Mouse (Mus musculus) adrenal gland, postnatal 14 days (tissue): ENCODE results near the gene Ndufs4. TPM values are rescaled to one million over a fixed set of nuclear protein-coding genes. Genes with fewer than 3 reads are reported as not detected.

ENCODE experiments used
- DNase-seq: peaks from one replicate; pipeline ENCODE4 v3.0.0; 2021; ENCODE audit warnings: mixed read lengths
- long read RNA-seq, 2 experiments: library from polyadenylated mRNA; stranded (forward); transcript quantifications; one replicate each; pipeline ENCODE4 v2.0.0; 2021
- total RNA-seq: library from RNA; stranded (reverse); gene quantifications from 2 replicates; pipeline ENCODE4 v1.2.3, GENCODE M21; 2021

Ndufs4 gene
- total RNA-seq, result 345 and 369 TPM in 2 replicates
- long read RNA-seq, experiment 1, transcript Ndufs4-201 (5 exons, 1,698 nt), result major isoform, 215 of 239 reads
- long read RNA-seq, experiment 1, transcript Ndufs4-202 (4 exons, 571 nt), result minor isoform, 12 of 239 reads
- long read RNA-seq, experiment 1, partial matches to known transcripts, result 8 of 239 reads
- long read RNA-seq, experiment 1, other reads (novel, unspliced or antisense), result 3 of 239 reads
- long read RNA-seq, experiment 2, transcript Ndufs4-201 (5 exons, 1,698 nt), result major isoform, 187 of 224 reads
- long read RNA-seq, experiment 2, transcript Ndufs4-202 (4 exons, 571 nt), result minor isoform, 16 of 224 reads
- long read RNA-seq, experiment 2, transcript Ndufs4-206 (4 exons, 716 nt), result minor isoform, 5 of 224 reads
- long read RNA-seq, experiment 2, partial matches to known transcripts, result 11 of 224 reads
- long read RNA-seq, experiment 2, other reads (novel, unspliced or antisense), result 4 of 224 reads

DNA sequence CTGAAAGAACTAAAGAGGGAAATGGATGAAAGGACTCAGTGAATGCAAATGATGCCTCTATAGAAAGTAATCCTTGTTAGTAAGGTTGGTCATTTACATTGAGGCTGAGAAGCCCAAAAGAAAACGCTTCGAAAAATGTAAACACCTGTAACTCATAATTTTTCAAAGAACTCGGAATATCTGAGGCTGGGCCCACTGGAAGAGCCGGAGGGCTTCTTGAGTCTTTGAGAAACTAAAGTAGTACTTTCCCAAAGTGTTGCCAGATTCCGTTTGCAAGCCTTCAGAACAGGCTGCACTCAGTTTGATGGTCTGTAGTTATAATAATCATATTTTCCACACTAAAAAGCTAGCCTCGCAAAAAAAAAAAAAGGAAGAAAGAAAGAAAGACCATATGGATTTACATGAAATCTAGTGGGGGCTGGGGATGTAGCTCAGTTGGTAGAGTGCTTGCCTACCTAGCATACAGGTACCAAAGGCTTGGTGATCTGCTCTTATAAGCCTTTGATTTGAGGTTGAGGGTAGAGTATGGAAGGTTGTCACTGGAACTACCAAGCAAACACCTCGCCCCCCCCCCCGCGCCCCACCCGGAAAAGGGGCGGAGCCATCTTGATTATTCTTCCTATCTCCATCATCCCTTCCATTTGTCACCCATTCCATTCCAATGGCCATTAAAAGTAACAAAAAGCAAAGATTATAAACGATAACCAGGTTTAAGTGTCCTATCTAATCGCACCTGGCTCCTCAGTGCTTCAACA, at the start of gene Ndufs4:
Gene Ndufs4 (minus strand): TSS at position 48 of the 755 bp plus-strand sequence.
- DNase-seq, result no peak

DNA sequence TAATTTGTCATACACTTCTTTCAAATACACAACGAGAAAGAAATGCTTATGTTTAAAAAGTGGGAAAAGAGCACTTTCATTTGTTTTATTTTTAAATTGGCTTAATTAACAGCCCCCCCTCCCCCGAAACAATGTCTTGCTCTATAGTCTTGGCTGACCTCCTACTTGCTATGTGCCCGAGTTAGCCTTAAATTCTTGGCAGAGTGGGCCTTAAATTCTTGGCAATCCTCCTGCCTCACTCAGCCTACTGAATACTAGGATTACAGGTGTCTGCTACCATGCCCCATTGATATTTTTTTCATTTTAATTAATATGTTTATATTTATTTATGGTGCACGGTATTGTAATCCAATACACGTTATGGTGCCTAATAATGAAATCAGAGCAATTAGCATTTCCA, 44.4 kb upstream of the Ndufs4 start:
- DNase-seq, result peak; percentile 14

DNA sequence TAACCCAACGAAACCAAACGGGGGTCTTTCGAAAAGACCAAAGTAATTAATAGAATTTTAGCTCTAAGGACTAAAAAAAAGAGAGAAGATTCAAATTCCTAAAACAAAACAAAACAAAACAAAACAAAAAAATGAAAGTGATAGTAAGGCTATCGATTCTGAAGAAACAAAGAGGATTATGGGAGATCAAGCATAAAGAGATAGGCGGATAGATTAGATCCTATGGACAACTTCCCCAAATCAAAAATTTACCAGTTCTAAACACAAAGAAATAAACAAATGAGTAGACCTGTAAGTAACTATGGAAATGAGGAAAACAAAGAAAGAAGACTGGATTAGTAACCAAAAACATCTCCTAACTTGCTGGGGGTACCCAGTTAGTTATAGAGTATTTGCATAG, 37.2 kb upstream of the Ndufs4 start:
- no peak for DNase-seq

DNA sequence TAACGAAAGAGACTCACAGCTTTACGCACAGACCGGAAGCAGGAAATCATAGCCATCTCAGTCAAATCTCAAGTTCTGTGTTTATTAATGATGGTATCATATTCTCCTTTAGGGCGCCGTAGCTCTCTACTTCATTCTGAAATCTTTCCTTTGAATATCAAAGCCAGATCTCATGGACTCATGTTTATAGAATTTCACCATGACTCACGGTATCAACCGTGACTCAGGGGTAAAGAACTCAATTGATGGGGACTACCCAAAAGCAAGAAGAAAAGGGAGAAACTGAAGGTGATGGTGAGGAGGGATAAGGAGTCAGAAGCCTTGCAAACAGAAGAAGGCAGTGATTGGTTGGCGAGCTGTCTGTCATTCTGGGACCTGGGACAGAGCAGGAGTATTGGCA, 32.2 kb upstream of the Ndufs4 start:
- DNase-seq, result no peak

DNA sequence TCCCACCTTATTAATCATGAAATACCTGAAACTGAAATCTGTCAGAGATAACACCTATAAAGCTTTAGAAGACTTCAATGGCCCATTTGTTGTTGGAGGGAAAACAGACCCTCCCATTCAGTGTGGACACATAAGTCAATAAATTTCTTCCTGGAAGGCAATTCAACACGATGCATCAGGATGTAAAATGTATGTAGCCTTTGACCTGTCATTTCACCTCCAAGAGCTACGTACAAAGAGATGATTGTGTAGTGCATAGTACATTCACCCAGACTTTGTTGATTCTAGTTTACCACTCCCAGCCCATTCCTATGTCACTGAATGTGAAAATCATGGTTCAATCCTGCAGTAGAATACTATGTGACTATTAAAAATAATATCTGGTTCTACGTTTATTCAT, 31.3 kb upstream of the Ndufs4 start:
- no peak for DNase-seq

DNA sequence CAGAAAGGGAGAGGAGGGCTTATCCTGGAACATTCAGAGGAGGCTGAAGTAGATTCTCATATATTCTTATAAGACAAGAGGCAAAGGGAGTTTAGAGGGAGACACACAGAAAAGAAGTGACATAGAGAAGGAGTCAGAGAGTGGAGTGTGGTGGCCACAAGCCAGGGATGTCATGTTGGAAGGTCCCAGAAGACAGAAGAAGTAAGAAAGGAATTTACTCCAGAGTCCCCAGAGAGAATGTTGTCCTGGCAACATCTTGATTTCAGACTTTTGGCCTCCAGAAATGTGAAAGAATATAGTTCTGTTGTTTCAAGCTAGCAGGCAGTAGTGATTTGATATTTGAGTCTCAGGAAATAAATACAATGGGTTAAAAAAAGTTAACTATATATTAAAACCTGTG, 24.3 kb upstream of the Ndufs4 start:
- no peak for DNase-seq

DNA sequence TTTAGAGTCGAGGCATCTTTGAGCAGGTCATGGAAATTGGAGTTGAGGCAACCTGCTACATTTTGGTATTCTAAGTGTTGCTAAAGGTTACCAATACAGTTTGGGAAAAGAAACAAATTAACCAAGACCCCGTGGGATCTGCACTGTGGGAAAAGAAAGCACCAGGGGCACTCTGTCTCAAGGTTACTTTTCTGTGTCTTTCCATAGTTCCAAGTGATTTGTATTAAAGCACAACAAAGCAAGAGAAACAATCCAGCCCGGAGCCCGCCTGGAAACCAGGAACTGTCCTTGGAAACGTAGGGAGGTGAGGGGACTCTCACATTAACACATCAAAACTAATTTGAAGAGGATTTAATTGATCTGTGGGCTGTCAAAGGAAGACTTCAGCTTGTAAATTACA, 18.8 kb upstream of the Ndufs4 start:
- no peak for DNase-seq

DNA sequence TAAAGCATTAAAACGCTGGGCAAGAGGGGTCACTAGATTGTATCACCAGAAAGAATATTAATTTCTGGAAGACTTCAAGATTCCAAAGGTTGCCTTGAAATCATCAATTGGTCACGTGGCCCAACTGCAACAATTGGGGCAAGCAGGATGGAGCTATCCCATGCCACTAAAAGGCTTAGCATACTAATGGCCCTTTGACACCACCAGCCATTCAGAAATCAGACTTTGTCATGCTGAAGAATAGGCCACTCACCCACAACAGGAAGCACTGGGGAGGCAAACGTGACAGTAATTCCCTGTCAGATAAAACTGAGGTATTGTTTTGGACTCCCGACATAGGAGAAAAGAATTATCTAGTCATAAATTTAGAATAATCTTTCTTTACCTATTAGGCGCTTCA, 18.4 kb upstream of the Ndufs4 start:
- DNase-seq, result no peak

DNA sequence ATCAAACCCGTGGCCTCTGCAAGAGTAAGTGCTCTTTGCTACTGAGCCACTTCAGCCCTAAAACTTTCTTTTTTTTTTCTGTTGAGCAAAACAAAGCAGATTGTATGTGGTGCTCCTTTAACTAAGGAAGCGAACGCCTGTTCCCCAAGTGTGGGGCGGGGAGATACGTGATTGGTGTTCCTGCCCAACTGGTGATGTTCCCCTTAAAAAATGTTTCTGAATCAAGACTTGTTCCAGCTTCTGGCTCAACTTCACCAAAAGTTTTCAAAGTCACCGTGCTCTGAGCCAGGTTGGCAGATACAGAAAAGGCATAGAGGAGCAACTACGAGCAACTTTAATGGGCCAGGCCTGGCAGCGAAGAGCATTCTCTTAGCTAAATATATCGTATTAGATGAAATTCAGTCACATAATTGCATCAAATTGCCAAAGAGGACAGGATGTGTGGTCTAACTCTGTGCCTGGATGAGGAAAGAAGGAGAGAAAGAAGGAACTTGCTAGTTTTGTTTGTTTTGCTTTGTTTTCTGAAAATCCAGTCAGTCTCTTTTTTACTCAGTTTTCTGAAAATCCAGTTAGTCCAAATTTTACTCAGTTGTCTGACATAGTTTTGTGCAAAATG, 17.1 kb upstream of the Ndufs4 start:
- DNase-seq, result peak; percentile 24

DNA sequence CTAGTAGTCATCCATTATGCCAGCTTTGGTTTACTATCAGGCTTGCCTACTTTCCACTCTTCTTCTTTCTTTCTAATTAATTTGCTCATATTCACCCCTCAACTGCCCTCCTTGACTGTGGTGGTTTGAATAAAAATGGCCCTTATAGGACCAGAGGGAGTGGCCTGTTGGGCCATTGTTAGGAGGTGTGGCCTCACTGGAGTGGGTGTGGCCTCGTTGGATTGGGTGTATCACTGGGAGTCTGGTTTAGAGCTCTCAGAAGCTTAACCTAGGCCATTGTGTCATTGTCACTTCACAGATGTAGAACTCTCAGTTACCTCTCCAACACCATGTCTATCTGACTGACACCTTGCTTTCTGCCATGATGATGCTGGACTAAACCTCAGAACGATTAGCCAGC, 10.8 kb upstream of the Ndufs4 start:
- no peak for DNase-seq

DNA sequence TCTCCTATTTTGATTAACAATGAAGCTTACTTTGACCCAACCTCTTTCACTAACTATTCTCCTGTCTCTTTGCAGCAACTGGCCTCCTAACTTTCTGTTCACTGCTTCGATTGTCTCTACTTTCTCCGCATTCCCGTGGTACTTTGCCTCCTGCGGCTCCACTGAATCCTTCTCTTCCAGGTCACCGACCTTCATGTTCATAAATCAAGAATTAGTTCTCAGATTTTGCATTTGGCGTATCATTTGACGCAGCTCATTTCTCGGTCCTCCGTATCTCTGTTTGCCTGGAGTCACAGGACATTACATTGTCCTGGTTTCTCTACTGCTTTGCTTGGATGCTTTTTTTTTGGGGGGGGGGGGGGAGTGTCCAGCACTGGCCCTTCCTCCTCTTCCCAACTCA, 9.2 kb upstream of the Ndufs4 start:
- DNase-seq, result no peak

DNA sequence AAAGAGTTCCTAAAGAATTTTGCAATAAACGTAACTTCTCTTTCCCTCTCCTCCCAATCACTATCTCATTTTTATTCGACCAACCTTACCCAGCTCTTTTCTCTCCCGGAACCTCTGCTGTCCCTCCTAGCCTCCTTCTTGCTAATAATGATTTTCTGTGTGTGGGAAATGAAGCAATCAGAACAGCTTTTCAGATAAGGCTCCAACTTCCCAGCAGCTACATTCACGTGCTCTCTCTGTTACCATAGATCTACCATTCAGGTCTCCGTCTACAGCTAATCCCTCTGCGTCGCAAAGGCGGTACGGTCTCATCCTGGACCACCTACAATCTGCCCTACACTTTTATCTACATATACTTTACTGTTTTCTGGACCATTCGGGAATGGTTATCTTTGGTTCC, 8.8 kb upstream of the Ndufs4 start:
- DNase-seq, result no peak

DNA sequence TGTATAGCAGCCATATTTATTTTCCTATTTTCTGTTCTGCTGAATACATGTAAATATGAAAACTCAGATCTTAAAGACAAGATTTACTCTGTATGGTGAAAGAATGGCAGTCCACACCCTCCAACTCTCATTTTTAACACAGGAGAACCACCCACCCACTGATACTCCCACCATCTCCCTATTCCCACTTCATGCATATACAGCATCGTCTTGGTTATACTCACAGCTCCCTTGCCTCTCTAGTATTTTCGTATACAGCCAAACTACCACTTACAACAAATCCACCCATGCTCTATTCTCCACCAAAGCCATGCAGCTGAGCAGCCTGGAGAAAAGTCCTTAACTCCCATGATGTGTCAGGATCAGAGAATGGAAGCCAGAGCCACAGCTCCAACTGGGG, 6.7 kb upstream of the Ndufs4 start:
- DNase-seq, result no peak

DNA sequence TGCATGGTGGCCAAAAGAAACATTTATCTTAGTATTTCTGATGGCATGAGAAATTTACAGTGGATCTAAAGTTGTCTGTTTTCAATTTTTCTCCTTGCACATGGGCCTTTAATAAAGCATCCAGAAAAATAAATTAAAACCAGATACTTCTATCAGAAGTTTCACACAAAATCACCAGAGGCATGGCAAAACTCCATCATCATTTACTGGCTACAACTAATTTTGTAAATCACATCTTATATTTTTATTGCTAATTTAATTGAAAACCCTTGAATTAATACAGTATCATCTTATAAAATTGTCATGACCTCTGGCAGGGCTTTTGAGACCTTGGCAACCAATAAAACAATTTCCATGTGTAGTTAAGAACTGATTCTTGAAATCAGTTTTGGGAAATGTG, 4.4 kb upstream of the Ndufs4 start:
- no peak for DNase-seq

DNA sequence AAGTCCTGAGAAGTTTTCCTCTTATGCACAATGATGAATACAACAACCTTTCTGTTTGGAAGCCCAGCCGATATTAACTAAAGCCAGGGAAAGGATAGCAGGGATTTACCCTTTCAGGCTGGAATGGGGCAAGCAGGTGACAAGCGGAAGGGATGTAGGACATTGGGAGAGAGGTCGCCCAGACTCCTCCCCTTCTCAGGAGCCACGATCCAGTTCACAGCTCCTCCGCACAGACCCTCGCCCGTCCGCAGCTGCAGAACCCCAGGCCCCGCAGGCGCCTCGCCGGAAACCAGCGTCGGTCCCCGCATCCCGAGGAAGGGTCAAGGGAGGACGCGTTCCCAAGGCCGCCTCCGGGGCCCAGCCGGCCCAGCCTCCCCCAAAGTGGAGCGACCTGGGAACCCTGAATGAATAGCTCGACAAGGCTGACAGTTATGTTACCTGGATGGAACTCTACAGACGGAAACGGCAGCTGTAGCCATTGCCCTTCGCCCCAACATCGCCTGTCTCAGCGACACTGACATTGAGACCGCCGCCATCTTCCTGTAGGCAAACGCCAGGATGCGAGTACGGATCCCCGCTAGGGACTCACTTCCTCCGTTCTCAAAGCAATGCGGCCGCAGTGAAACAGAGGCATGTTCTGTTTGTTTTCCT, 412 bp downstream of the Ndufs4 start:
- peak; percentile 95 for DNase-seq

DNA sequence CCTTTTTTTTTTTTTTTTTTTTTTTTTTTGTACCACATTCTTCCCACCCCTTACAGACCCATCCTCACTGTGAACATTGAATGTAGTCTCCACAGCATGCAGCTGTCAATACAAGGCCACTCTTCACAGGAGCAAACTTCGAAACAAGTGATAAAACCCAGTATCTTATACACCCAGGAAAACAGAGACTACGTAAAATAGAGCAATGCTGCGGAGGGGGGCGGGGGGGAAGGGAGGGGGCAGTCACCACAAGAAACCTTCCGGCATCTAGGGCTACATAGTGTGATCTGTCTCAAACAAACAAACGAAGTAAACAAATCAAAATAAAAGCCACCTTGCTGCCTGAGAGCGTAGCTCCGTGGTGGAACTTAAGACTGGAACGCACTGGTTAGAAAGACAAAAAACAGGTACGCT, 977 bp downstream of the Ndufs4 start:
- DNase-seq, result no peak

DNA sequence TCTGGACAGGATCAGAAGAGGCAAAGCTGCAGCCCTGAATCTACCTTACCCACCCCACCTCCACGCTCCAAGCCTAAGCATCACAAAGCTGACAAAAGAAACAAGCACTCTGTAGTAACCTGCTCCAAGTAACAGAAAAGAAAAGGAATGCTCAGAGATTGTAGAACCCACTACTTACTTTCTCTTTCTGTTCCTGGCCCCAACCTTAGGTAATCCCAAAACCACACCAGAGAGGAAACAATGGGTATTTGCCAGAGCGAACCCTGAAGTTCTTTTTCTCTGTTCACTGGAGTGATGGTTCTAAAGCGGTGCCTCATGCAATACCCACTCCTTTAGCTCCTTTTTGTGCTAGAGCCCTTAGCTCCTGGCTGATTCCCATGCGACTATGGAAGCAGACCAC, 11.5 kb downstream of the Ndufs4 start:
- no peak for DNase-seq

DNA sequence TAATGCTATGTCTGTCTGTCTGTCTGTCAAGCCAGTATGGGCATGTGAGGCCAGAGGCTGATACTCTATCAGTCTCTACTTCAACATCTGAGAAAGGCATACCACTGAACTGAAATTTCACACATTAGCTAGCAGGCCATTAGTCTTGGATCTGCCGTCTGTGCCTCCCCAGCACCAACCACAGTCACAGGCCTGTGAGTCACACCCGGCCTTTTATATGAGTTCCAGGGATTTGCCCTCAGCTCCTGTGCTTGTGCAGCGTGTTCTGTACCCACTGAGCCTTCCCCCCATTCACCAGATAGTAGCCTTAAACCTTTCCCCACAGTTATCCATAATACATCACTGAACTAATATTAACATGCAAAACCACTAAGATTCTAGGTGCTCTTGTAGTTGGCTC, 26.0 kb downstream of the Ndufs4 start:
- peak; percentile 35 for DNase-seq

DNA sequence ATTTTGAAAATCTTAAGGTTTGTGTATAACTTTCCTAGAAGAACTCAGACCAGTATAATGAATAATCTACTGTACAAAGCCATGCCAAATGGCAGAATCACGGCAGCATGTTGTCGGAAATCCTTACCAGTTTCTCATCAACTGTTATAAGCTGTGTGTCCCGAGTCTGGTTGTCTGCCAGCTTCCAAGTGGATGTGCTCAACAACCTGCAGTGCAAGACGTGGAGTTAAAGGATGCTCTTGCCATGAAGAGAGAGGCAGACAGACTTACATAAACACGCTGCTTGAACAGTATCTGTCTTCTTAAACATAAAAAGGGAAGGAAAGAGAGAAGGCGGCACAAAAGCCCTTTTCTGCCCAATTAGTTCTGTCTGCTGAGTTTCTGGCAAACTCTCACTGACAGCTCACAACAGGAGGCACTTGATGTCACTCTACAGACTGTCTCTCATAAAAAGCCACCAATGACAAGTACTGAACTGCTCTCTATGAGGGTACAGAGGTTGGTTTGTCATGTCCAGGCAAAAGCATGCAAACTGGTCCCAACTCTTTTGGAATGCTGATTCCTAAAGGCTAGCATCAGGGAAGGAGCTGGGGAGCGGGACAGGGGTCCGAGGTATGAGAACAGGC, 36.6 kb downstream of the Ndufs4 start:
- no peak for DNase-seq

DNA sequence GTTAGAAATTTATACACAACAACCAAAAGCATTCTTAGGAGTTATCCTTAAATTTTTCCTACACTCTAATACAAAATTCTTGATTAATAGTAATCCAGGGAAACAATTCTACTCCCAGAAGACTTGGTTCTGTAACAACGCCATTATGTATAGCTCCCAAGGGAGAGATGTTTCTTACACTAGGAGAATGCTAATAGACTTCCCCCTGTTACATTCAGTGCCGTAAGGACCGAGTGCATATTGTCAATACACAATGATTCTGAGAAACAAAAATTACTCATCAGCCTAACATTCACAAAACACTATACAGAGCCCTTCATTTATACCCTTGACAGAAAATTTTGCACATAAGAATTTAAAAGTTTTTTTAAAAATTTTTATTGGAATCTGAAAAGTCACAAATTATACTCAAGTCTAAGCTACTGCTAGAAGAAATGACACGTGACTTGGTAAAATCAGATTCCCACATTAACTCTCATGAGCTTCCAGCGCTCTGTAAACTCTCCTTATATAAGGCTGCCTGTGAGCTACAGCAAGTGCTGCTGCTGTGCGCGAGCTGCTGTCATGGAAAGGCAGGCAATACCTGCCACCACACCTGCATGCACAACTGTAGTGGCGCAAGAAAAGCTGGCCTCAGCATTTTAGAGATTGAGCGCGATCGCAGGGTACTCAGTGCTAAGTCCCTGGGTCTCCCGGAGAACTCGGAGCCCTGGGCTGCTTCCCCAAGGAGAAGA, 42.9 kb downstream of the Ndufs4 start:
- no peak for DNase-seq

DNA sequence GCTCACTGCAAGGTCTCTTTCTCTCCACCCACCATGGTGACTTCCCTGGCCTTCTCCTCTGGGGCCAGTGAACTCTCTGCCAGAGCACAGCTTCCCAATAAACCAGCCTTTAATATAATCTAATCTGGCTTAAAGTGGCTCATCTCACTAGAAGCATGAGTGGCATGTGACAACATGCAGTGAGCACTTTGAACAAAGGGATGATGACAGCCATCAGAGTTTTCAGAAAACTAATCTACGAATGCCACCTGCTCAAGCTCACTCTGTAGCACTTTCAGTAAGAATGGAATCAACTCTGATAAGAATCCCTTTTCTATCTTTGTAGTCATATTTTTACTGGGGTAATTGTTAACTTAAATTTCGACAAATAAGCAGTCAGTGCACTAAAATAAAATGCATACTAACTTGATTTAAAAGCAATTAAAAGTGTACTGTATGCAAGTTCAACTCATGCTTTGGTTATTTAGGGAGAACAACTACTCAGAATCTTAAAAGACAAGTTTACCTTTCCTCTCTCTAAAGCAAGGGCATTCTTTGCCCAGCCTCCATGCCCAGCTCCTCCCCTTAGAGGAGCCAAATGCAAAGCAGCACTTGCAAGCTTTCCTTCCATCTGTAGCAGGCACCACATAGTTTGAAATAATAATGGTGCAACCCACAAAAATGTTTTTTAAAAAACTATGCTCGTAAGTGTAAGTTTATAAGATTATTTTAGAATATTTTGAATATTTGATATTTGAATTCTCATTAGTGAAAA, 43.7 kb downstream of the Ndufs4 start:
- no peak for DNase-seq
